Mouse (Mus musculus): ENCODE measurements around the gene Hspd1. TPM values are rescaled to one million over a fixed set of nuclear protein-coding genes. Genes with fewer than 3 reads are reported as not detected.

The Hspd1 gene
- polyA plus RNA-seq, 1 experiment from 2014 or later = 272 TPM

DNA sequence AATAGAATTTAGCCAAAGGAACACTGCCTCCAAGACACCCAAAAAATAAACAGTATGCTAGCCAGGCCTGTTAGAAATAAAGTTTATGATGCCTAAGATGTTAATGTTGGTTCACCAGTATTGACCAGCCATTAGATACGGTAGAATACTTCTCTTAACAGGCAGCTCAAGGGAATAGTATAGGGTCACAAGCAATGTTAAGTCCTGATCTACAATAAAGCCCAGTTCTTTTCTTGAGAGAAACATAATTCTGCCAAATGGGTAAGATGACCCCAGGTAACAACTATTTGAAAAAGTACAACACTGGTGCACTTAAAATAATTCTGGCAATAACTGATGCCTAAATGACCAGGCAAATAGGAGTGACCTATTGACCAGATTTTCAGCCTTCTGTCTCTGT lies 60.1 kb downstream of the Hspd1 start:
- Histone ChIP-seq H3K4me1 (replicated peaks) (peaks cover 24% of the 10 kb centered on the region), H3K27me3 (no peaks in the 10 kb centered on the region), H3K9ac (no peak overlapping the region), H3K36me3 (no peaks in the 10 kb centered on the region), H3K9me3 (no peaks in the 10 kb centered on the region), H3K27ac (replicated peaks) (peak overlapping the region; percentile 96; the same call in 1 of the 2 replicates), H3K4me3 (peak overlapping the region; percentile 83), H3K4me2 (peak overlapping the region; percentile 74)
- WGBS = 94% methylated on average over 1 of the region's 1 CpGs
- ATAC-seq (ENCODE audit: low FRiP score, low read depth) = 0 out of 2 replicates have a peak, but pooled peaks have one; percentile 4

Other genes starting within 250 kb of the Hspd1 start
- 19.8 and 21.1 TPM in 2 replicates for gene Ankrd44, start 161.9 kb downstream of the Hspd1 start, polyA plus RNA-seq (2015; fragmentation: Nextera tagmentation; extraction: Ambion mirVana)
- gene Sf3b1, start 60.8 kb downstream of the Hspd1 start, polyA plus RNA-seq (2015; fragmentation: Nextera tagmentation; extraction: Ambion mirVana) = 257 and 272 TPM in 2 replicates
- gene Coq10b, start 35.5 kb downstream of the Hspd1 start, polyA plus RNA-seq (2015; fragmentation: Nextera tagmentation; extraction: Ambion mirVana) = 29.2 and 30.1 TPM in 2 replicates
- gene Hspe1, start 111 bp downstream of the Hspd1 start, polyA plus RNA-seq (2015; fragmentation: Nextera tagmentation; extraction: Ambion mirVana) = 240 and 257 TPM in 2 replicates
- 156 and 158 TPM in 2 replicates for gene Mob4, start 43.0 kb upstream of the Hspd1 start, polyA plus RNA-seq (2015; fragmentation: Nextera tagmentation; extraction: Ambion mirVana)
- 11.0 and 11.8 TPM in 2 replicates for gene Rftn2, start 138.5 kb upstream of the Hspd1 start, polyA plus RNA-seq (2015; fragmentation: Nextera tagmentation; extraction: Ambion mirVana)
- 3.4 TPM in 2 replicates for gene Mars2, start 148.9 kb upstream of the Hspd1 start, polyA plus RNA-seq (2015; fragmentation: Nextera tagmentation; extraction: Ambion mirVana)

Measured in hindbrain, embryonic 15.5 days (tissue).